Mouse (Mus musculus) stomach, embryonic 14.5 days (tissue): ENCODE measurements around the gene Crtc2. TPM values are rescaled to one million over a fixed set of nuclear protein-coding genes. Genes with fewer than 3 reads are reported as not detected.

Experiments
- microRNA-seq: library from miRNA; unstranded; fragments of <30 nt; microRNA quantifications from one replicate; pipeline ENCODE4, GENCODE M21; 2016
- polyA plus RNA-seq: library from polyadenylated mRNA; unstranded; fragments of >200 nt; fragmentation: Nextera tagmentation; extraction: Ambion mirVana; gene quantifications from 2 replicates; pipeline ENCODE4 v1.2.1, GENCODE M21; 2014

The Crtc2 gene
- polyA plus RNA-seq, 1 experiment from 2014 or later = 21.4 TPM

Small RNA genes within 50 kb of the gene (microRNA-seq; reads per million reads assigned to microRNA genes)
- gene Mir7012 = not detected

Other genes with a start within 250 kb of the Crtc2 start
- 157 and 162 TPM in 2 replicates for gene 4933434E20Rik, start 202.5 kb upstream of the Crtc2 start, polyA plus RNA-seq
- gene Ubap2l, start 201.5 kb upstream of the Crtc2 start, polyA plus RNA-seq = 242 and 258 TPM in 2 replicates
- 533 and 553 TPM in 2 replicates for gene Tpm3, start 181.5 kb upstream of the Crtc2 start, polyA plus RNA-seq
- 0.69 and 0.98 TPM in 2 replicates for gene Nup210l, start 150.0 kb upstream of the Crtc2 start, polyA plus RNA-seq
- gene Rps27, start 40.5 kb upstream of the Crtc2 start, polyA plus RNA-seq = 2,110 and 2,351 TPM in 2 replicates
- gene Rab13, start 40.5 kb upstream of the Crtc2 start, polyA plus RNA-seq = 17.7 and 18.1 TPM in 2 replicates
- 112 and 116 TPM in 2 replicates for gene Jtb, start 22.6 kb upstream of the Crtc2 start, polyA plus RNA-seq
- 20.6 and 21.4 TPM in 2 replicates for gene Creb3l4, start 10.7 kb upstream of the Crtc2 start, polyA plus RNA-seq
- 114 and 119 TPM in 2 replicates for gene Slc39a1, start 6.0 kb upstream of the Crtc2 start, polyA plus RNA-seq
- 3.0 and 3.6 TPM in 2 replicates for gene Dennd4b, start 11.0 kb downstream of the Crtc2 start, polyA plus RNA-seq
- 22.3 and 28.7 TPM in 2 replicates for gene Gatad2b, start 39.0 kb downstream of the Crtc2 start, polyA plus RNA-seq
- gene Slc27a3, start 135.8 kb downstream of the Crtc2 start, polyA plus RNA-seq = 11.7 and 13.0 TPM in 2 replicates
- 28.7 and 29.6 TPM in 2 replicates for gene Ints3, start 179.5 kb downstream of the Crtc2 start, polyA plus RNA-seq
- 4.6 and 4.8 TPM in 2 replicates for gene Npr1, start 211.7 kb downstream of the Crtc2 start, polyA plus RNA-seq
- gene Ilf2, start 222.0 kb downstream of the Crtc2 start, polyA plus RNA-seq = 208 and 217 TPM in 2 replicates
- 81.2 and 88.0 TPM in 2 replicates for gene Snapin, start 236.9 kb downstream of the Crtc2 start, polyA plus RNA-seq